Mouse (Mus musculus) heart, postnatal 10 days (tissue): ENCODE results near the gene Ehmt2. TPM values are rescaled to one million over a fixed set of nuclear protein-coding genes. Genes with fewer than 3 reads are reported as not detected.

ENCODE experiments used
- microRNA-seq, 2 experiments: library from miRNA; unstranded; fragments of <30 nt; microRNA quantifications; one replicate each; pipeline ENCODE4 v1.2.0; 2022
- total RNA-seq, 2 experiments: library from RNA; stranded (reverse); gene quantifications; 2 replicates each; pipeline ENCODE4 v1.2.3; 2021

Gene Ehmt2
- total RNA-seq, 2 experiments from 2014 or later = 52.4 to 58.2 TPM

Small RNA genes within 50 kb of the gene (microRNA-seq; reads per million reads assigned to microRNA genes)
- 0 reads per million in 2 experiments for gene Mir6972

Other genes starting within 250 kb of the Ehmt2 start
- gene Tnxb, start 227.9 kb upstream of the Ehmt2 start, total RNA-seq = 10 to 100 TPM; 63.9 to 66.5 TPM
- gene C4b, start 154.6 kb upstream of the Ehmt2 start, total RNA-seq = 10 to 100 TPM; 15.8 to 19.5 TPM
- gene Cyp21a1, start 93.9 kb upstream of the Ehmt2 start, total RNA-seq = not detected
- gene Stk19, start 61.5 kb upstream of the Ehmt2 start, total RNA-seq = 10 to 100 TPM; 12.5 to 13.5 TPM
- 10 to 100 TPM; 16.9 to 20.5 TPM for gene Dxo, start 61.5 kb upstream of the Ehmt2 start, total RNA-seq
- 10 to 100 TPM; 27.6 to 29.3 TPM for gene Skiv2l, start 48.3 kb upstream of the Ehmt2 start, total RNA-seq
- 10 to 100 TPM; 21.0 to 21.3 TPM for gene Nelfe, start 48.1 kb upstream of the Ehmt2 start, total RNA-seq
- gene Cfb, start 36.0 kb upstream of the Ehmt2 start, total RNA-seq = 1 to 10 TPM; 3.5 to 7.0 TPM
- 1 to 10 TPM; 5.5 to 9.3 TPM for gene Zbtb12, start 19.0 kb upstream of the Ehmt2 start, total RNA-seq
- not detected for gene Gm20547, start 16.4 kb upstream of the Ehmt2 start, total RNA-seq
- 1 to 10 TPM; 3.1 to 5.6 TPM for gene C2, start 204 bp upstream of the Ehmt2 start, total RNA-seq
- not detected for gene Slc44a4, start 16.0 kb downstream of the Ehmt2 start, total RNA-seq
- 10 to 100 TPM; 12.2 to 12.6 TPM for gene Neu1, start 32.8 kb downstream of the Ehmt2 start, total RNA-seq
- gene Hspa1b, start 60.8 kb downstream of the Ehmt2 start, total RNA-seq = 1 to 10 TPM; 3.9 to 4.5 TPM
- not detected for gene Gm20481, start 71.4 kb downstream of the Ehmt2 start, total RNA-seq
- gene Hspa1a, start 73.7 kb downstream of the Ehmt2 start, total RNA-seq = 1 to 10 TPM; 2.6 TPM
- gene Hspa1l, start 74.2 kb downstream of the Ehmt2 start, total RNA-seq = 1 to 10 TPM; 4.0 to 4.1 TPM
- gene Lsm2, start 83.4 kb downstream of the Ehmt2 start, total RNA-seq = 10 to 100 TPM; 28.8 to 31.7 TPM
- 10 to 100 TPM; 34.5 to 35.6 TPM for gene Vars, start 102.5 kb downstream of the Ehmt2 start, total RNA-seq
- 1 to 10 TPM; 3.3 to 3.8 TPM for gene Vwa7, start 118.1 kb downstream of the Ehmt2 start, total RNA-seq
- gene Sapcd1, start 129.5 kb downstream of the Ehmt2 start, total RNA-seq = under 1 TPM in 1 of 2 experiments, not detected in 1; 0.38 TPM
- gene Msh5, start 148.3 kb downstream of the Ehmt2 start, total RNA-seq = 1 to 10 TPM; 2.0 TPM
- 100 to 1,000 TPM; 115 to 118 TPM for gene Clic1, start 151.5 kb downstream of the Ehmt2 start, total RNA-seq
- 10 to 100 TPM; 84.5 to 86.1 TPM for gene Ddah2, start 160.6 kb downstream of the Ehmt2 start, total RNA-seq
- not detected for gene Ly6g6c, start 166.9 kb downstream of the Ehmt2 start, total RNA-seq
- gene Mpig6b, start 167.7 kb downstream of the Ehmt2 start, total RNA-seq = under 1 TPM; 0.55 to 0.77 TPM
- under 1 TPM; 0.24 to 0.37 TPM for gene Ly6g6e, start 178.4 kb downstream of the Ehmt2 start, total RNA-seq
- gene Ly6g6d, start 179.6 kb downstream of the Ehmt2 start, total RNA-seq = 1 to 10 TPM; 1.1 to 1.2 TPM
- not detected for gene Ly6g6f, start 187.1 kb downstream of the Ehmt2 start, total RNA-seq
- 10 to 100 TPM; 51.0 to 55.7 TPM for gene Abhd16a, start 190.8 kb downstream of the Ehmt2 start, total RNA-seq
- not detected for gene Ly6g5c, start 209.8 kb downstream of the Ehmt2 start, total RNA-seq
- gene Ly6g5b, start 217.0 kb downstream of the Ehmt2 start, total RNA-seq = under 1 TPM in 1 of 2 experiments, not detected in 1; 0.67 TPM
- 1 to 10 TPM; 6.6 to 8.3 TPM for gene Gpank1, start 223.0 kb downstream of the Ehmt2 start, total RNA-seq
- gene Csnk2b, start 223.6 kb downstream of the Ehmt2 start, total RNA-seq = 100 to 1,000 TPM; 183 to 187 TPM
- 10 to 100 TPM; 28.5 to 32.4 TPM for gene D17H6S53E, start 227.9 kb downstream of the Ehmt2 start, total RNA-seq
- not detected for gene Apom, start 233.6 kb downstream of the Ehmt2 start, total RNA-seq
- gene Bag6, start 236.7 kb downstream of the Ehmt2 start, total RNA-seq = 100 to 1,000 TPM; 285 to 291 TPM